Mouse (Mus musculus): ENCODE results near the gene Tnrc6b.
"Not testable (repeated sequence)": the region's sequence is repeated elsewhere in the genome, so short reads cannot be mapped to it uniquely, and the experiment has no call there.

DNA sequence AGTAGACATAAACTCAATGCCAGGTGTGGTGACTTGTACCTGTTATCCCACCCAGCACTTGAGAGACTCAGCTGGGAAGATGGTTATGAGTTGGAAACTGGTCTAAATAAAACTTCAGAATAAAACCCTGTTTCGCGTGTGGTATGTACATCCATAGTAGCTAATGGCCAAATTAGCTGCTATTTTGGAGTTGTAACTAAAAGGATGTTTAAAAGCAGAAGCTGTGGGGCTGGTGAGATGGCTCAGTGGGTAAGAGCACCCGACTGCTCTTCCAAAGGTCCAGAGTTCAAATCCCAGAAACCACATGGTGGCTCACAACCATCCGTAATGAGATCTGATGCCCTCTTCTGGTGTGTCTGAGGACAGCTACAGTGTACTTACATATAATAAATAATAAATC, 157.5 kb downstream of the Tnrc6b start:
- not testable (repeated sequence) for TF ChIP-seq ZC3H11A (IDR thresholded peaks at IDR 0.05; ENCODE audit: borderline replicate concordance, low read depth, low read length); HCFC1 (IDR thresholded peaks at IDR 0.05; ENCODE audit: borderline replicate concordance, insufficient read depth, low read length); CHD2 (IDR thresholded peaks at IDR 0.05; ENCODE audit: low read depth, low read length)

Data from ES-E14 (cell line).